Mouse (Mus musculus) forebrain, embryonic 12.5 days (tissue): Measurements from ENCODE around the gene Rhobtb3. TPM values are rescaled to one million over a fixed set of nuclear protein-coding genes. Genes with fewer than 3 reads are reported as not detected.
"Not testable (repeated sequence)": the region's sequence is repeated elsewhere in the genome, so short reads cannot be mapped to it uniquely, and the experiment has no call there.

Experiments
- ATAC-seq: fragments of 200-750 bp; cut with Nextera tagmentation; 2 replicates; pipeline ENCODE4 v1.8.0; 2017; ENCODE audit warnings: moderate TSS enrichment; ENCODE audit not compliant: low FRiP score
- H3K27ac ChIP-seq: fragments of 300-500 bp; sonication (generic); 2 replicates; pipeline ENCODE4 v1.5.1; 2016; ENCODE audit warnings: mild to moderate bottlenecking
- H3K27me3 ChIP-seq: fragments of 300-500 bp; sonication (generic); 2 replicates; pipeline ENCODE4 v1.6.1; 2016; ENCODE audit warnings: mild to moderate bottlenecking
- H3K36me3 ChIP-seq: fragments of 300-500 bp; sonication (generic); replicated peaks from 2 replicates; pipeline ENCODE4 v1.6.1; 2016; ENCODE audit warnings: mild to moderate bottlenecking
- H3K4me1 ChIP-seq: fragments of 300-500 bp; sonication (generic); 2 replicates; pipeline ENCODE4 v1.6.1; 2016
- H3K4me2 ChIP-seq: fragments of 300-500 bp; sonication (generic); 2 replicates; pipeline ENCODE4 v1.6.1; 2016; ENCODE audit warnings: mild to moderate bottlenecking, moderate library complexity
- H3K4me3 ChIP-seq: fragments of 300-500 bp; sonication (generic); replicated peaks from 2 replicates; pipeline ENCODE4 v1.5.1; 2016; ENCODE audit warnings: mild to moderate bottlenecking
- H3K9ac ChIP-seq: fragments of 300-500 bp; sonication (generic); 2 replicates; pipeline ENCODE4 v1.6.1; 2016; ENCODE audit warnings: mild to moderate bottlenecking
- H3K9me3 ChIP-seq: fragments of 300-500 bp; sonication (generic); 2 replicates; pipeline ENCODE4 v1.6.1; 2016
- WGBS: fragments of 180-500 bp; shearing (Covaris S2); methylation state at CpG from one replicate; pipeline ENCODE4 v1.1.7; 2016; 5-methylcytosine and 5-hydroxymethylcytosine counted together
- polyA plus RNA-seq: library from polyadenylated mRNA; unstranded; fragments of >200 nt; fragmentation: Nextera tagmentation; extraction: Ambion mirVana; gene quantifications from 2 replicates; pipeline ENCODE4 v1.2.1, GENCODE M21; 2016

Rhobtb3 gene
- polyA plus RNA-seq, 1 experiment from 2014 or later = 60.5 TPM

- Histone ChIP-seq H3K27me3 (no peaks in the 10 kb centered on the region), H3K9me3 (no peaks in the 10 kb centered on the region), H3K4me1 (peaks cover 17% of the 10 kb centered on the region), H3K4me2 (peak overlapping the region; percentile 72), H3K36me3 (no peaks in the 10 kb centered on the region), H3K4me3 (peak overlapping the region; percentile 74), H3K9ac (peak overlapping the region; percentile 93), H3K27ac (peak overlapping the region; percentile 99)
- ATAC-seq = 0 out of 2 replicates have a peak, but pooled peaks have one; percentile 6
- WGBS = 1% methylated on average over 7 of the region's 7 CpGs
Observed at GRCm38 (mm10) chr13:75944044-75944820, 507 bp upstream of the Rhobtb3 start.

- Histone ChIP-seq H3K27ac (peak overlapping the region; percentile 99), H3K4me3 (peak overlapping the region; percentile 74), H3K4me2 (peak overlapping the region; percentile 72), H3K4me1 (peaks cover 17% of the 10 kb centered on the region), H3K9me3 (no peaks in the 10 kb centered on the region), H3K36me3 (peaks cover 13% of the 10 kb centered on the region), H3K27me3 (no peaks in the 10 kb centered on the region), H3K9ac (peak overlapping the region; percentile 93)
- WGBS = under 1% methylated on average over 6 of the region's 6 CpGs
- peak; percentile 11 for ATAC-seq
Observed at GRCm38 (mm10) chr13:75942731-75943130, 994 bp downstream of the Rhobtb3 start.

- Histone ChIP-seq H3K4me1 (peaks cover 17% of the 10 kb centered on the region), H3K27ac (no peak overlapping the region), H3K27me3 (no peaks in the 10 kb centered on the region), H3K9ac (no peak overlapping the region), H3K4me2 (peak overlapping the region; percentile 32), H3K36me3 (peaks cover 16% of the 10 kb centered on the region), H3K9me3 (no peaks in the 10 kb centered on the region), H3K4me3 (peak overlapping the region; percentile 10; the same call in 1 of the 2 replicates)
- 74% methylated on average over 5 of the region's 5 CpGs for WGBS
- no peak for ATAC-seq
Observed at GRCm38 (mm10) chr13:75941518-75942295, 2.0 kb downstream of the Rhobtb3 start.

- no peak overlapping the region for H3K9ac ChIP-seq
- peaks cover 17% of the 10 kb centered on the region for H3K4me1 ChIP-seq
- ATAC-seq = no peak
- H3K4me3 ChIP-seq = no peak overlapping the region; the same call in 1 of the 2 replicates
- peak overlapping the region; percentile 32 for H3K4me2 ChIP-seq
- no peak overlapping the region for H3K27ac ChIP-seq
- H3K27me3 ChIP-seq = no peaks in the 10 kb centered on the region
- no peaks in the 10 kb centered on the region for H3K9me3 ChIP-seq
- 88% methylated on average over 2 of the region's 2 CpGs for WGBS
- peaks cover 16% of the 10 kb centered on the region for H3K36me3 ChIP-seq
Observed at GRCm38 (mm10) chr13:75940791-75941517, 2.8 kb downstream of the Rhobtb3 start.

GRCm38 (mm10) chr13:75938866-75939265, 4.9 kb downstream of the Rhobtb3 start:
- H3K27ac ChIP-seq = no peak overlapping the region
- H3K4me2 ChIP-seq = no peak overlapping the region
- H3K4me1 ChIP-seq = peaks cover 11% of the 10 kb centered on the region
- H3K27me3 ChIP-seq = no peaks in the 10 kb centered on the region
- no peak overlapping the region for H3K9ac ChIP-seq
- no peaks in the 10 kb centered on the region for H3K9me3 ChIP-seq
- ATAC-seq = no peak
- 93% methylated on average over 5 of the region's 5 CpGs for WGBS
- H3K36me3 ChIP-seq = peaks cover 16% of the 10 kb centered on the region
- no peak overlapping the region for H3K4me3 ChIP-seq

GRCm38 (mm10) chr13:75933287-75933686, 10.4 kb downstream of the Rhobtb3 start:
- no peak overlapping the region for H3K9ac ChIP-seq
- no peaks in the 10 kb centered on the region for H3K9me3 ChIP-seq
- WGBS = 94% methylated on average over 1 of the region's 1 CpGs
- H3K4me1 ChIP-seq = peaks cover 6% of the 10 kb centered on the region
- no peak for ATAC-seq
- H3K4me3 ChIP-seq = no peak overlapping the region
- no peak overlapping the region for H3K4me2 ChIP-seq
- no peak overlapping the region for H3K27ac ChIP-seq
- peaks cover 30% of the 10 kb centered on the region for H3K36me3 ChIP-seq
- H3K27me3 ChIP-seq = no peaks in the 10 kb centered on the region

GRCm38 (mm10) chr13:75931073-75931472, 12.7 kb downstream of the Rhobtb3 start:
- H3K9me3 ChIP-seq = no peaks in the 10 kb centered on the region
- H3K27me3 ChIP-seq = no peaks in the 10 kb centered on the region
- H3K9ac ChIP-seq = no peak overlapping the region
- no peak overlapping the region for H3K4me2 ChIP-seq
- WGBS = 34% methylated on average over 5 of the region's 5 CpGs
- H3K36me3 ChIP-seq = peaks cover 21% of the 10 kb centered on the region
- peak; percentile 87 for ATAC-seq
- no peak overlapping the region for H3K4me3 ChIP-seq
- H3K27ac ChIP-seq = peak overlapping the region; percentile 13; the same call in 1 of the 2 replicates
- peaks cover 6% of the 10 kb centered on the region for H3K4me1 ChIP-seq

GRCm38 (mm10) chr13:75930660-75931059, 13.1 kb downstream of the Rhobtb3 start:
- WGBS = 88% methylated on average over 2 of the region's 2 CpGs
- Histone ChIP-seq H3K9ac (no peak overlapping the region), H3K4me3 (no peak overlapping the region), H3K4me2 (no peak overlapping the region), H3K27ac (peak overlapping the region; percentile 13; the same call in 1 of the 2 replicates), H3K27me3 (no peaks in the 10 kb centered on the region), H3K9me3 (no peaks in the 10 kb centered on the region), H3K4me1 (peaks cover 6% of the 10 kb centered on the region), H3K36me3 (peaks cover 21% of the 10 kb centered on the region)
- ATAC-seq = no peak

GRCm38 (mm10) chr13:75930023-75930422, 13.7 kb downstream of the Rhobtb3 start:
- 95% methylated on average over 20 of the region's 20 CpGs for WGBS
- Histone ChIP-seq H3K27ac (no peak overlapping the region), H3K27me3 (no peaks in the 10 kb centered on the region), H3K36me3 (peaks cover 21% of the 10 kb centered on the region), H3K9ac (no peak overlapping the region), H3K4me3 (no peak overlapping the region), H3K4me2 (no peak overlapping the region), H3K4me1 (peaks cover 6% of the 10 kb centered on the region), H3K9me3 (no peaks in the 10 kb centered on the region)
- ATAC-seq = no peak

GRCm38 (mm10) chr13:75929071-75929470, 14.7 kb downstream of the Rhobtb3 start:
- H3K27ac ChIP-seq, H3K9me3 ChIP-seq, H3K4me3 ChIP-seq, H3K4me2 ChIP-seq, H3K4me1 ChIP-seq, H3K27me3 ChIP-seq, ATAC-seq, H3K9ac ChIP-seq: not testable (repeated sequence)
- H3K36me3 ChIP-seq = peaks cover 21% of the 10 kb centered on the region
- WGBS = 90% methylated on average over 5 of the region's 5 CpGs

- Histone ChIP-seq H3K4me2 (no peak overlapping the region), H3K27me3 (no peaks in the 10 kb centered on the region), H3K9me3 (no peaks in the 10 kb centered on the region), H3K4me1 (peaks cover 6% of the 10 kb centered on the region), H3K27ac (no peak overlapping the region), H3K36me3 (peaks cover 21% of the 10 kb centered on the region), H3K9ac (no peak overlapping the region), H3K4me3 (no peak overlapping the region)
- ATAC-seq = no peak
Observed at GRCm38 (mm10) chr13:75927951-75928350, 15.8 kb downstream of the Rhobtb3 start.

GRCm38 (mm10) chr13:75914151-75914550, 29.6 kb downstream of the Rhobtb3 start:
- H3K9me3 ChIP-seq = no peaks in the 10 kb centered on the region
- no peak overlapping the region for H3K4me3 ChIP-seq
- H3K27me3 ChIP-seq = no peaks in the 10 kb centered on the region
- no peaks in the 10 kb centered on the region for H3K4me1 ChIP-seq
- H3K9ac ChIP-seq = no peak overlapping the region
- 67% methylated on average over 4 of the region's 4 CpGs for WGBS
- ATAC-seq = no peak
- H3K36me3 ChIP-seq = peaks cover 43% of the 10 kb centered on the region
- no peak overlapping the region for H3K27ac ChIP-seq
- H3K4me2 ChIP-seq = no peak overlapping the region
